Mouse (Mus musculus) liver (tissue): ENCODE measurements around the gene Clybl.
A peak's percentile ranks its signal among the peaks of the same experiment; 100 is the strongest.

ENCODE experiments used
- DNase-seq: peaks from one replicate; pipeline ENCODE4 v3.0.0-alpha.2; 2020; ENCODE audit warnings: mixed read lengths

The Clybl gene

DNA sequence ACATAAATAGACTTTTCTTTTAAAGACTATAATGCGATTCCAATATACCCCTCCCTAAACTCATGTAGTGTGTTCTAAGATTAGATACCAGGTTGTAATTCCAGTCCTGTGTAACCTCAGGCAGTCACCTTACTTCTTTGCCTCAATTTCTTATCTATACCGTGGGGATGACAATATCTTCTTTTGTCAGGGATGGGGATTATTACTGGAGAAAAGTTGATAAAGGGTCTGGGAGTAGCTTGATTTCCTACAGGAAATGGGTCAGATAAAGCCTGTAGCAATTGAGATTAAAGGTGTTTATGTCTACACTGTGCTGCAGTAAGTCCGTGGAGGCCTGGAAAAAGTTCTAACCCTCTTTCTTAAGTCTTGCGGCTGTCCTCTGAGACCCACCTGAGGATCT lies 131.8 kb downstream of the Clybl start:
- no peak for DNase-seq

GRCm38 (mm10) chr14:122315743-122316142 lies 134.2 kb downstream of the Clybl start:
- no peak for DNase-seq

- DNase-seq, result peak; percentile 31
These were observed 140.6 kb downstream of the Clybl start for GRCm38 (mm10) chr14:122322136-122322535.

GRCm38 (mm10) chr14:122323838-122324458 lies 142.4 kb downstream of the Clybl start:
- DNase-seq, result no peak

GRCm38 (mm10) chr14:122330136-122330535 lies 148.6 kb downstream of the Clybl start:
- DNase-seq, result no peak

DNA sequence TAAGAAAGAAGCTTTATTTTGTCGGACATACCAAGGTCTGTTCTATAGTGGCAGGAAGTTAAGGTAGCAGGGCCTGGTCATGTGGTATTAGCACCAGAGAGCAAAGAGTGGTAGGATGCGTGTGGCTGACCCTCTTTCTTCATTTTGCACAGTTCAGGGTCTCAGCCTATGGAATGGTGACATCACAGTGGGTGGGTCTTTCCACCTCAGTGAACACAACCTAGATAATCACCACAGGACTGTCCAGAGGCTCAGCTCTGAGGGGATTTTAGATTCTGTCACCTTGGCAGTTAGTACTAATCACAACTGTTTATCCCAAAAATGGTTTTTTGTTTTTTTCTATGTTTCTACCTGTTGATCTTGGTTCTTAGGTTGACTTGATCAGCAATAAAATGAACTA lies 149.2 kb downstream of the Clybl start:
- no peak for DNase-seq

GRCm38 (mm10) chr14:122331635-122332460 lies 150.3 kb downstream of the Clybl start:
- no peak for DNase-seq

- DNase-seq, result no peak
These were observed 155.5 kb downstream of the Clybl start for GRCm38 (mm10) chr14:122336957-122337356.

GRCm38 (mm10) chr14:122338784-122339183 lies 157.3 kb downstream of the Clybl start:
- DNase-seq, result no peak

DNA sequence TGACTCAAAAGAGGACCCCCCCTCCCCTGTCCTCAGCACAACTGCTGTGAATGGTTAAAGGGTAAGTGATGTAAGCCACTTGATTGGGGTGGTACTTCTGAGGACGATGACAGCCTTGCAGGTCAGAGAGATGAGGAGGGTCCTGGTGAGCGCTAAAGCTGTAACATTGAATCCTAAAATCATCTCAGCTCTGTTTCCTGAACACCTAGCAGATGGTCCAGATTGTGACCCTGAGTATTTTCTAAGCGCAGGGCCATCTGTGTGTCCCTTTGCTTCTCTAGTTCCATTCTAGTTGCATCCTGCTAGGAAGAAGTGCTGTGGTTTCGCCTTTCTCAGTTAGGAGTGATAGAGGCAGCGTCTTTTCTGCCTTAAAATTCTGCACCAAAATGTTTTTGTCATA lies 158.6 kb downstream of the Clybl start:
- no peak for DNase-seq

DNA sequence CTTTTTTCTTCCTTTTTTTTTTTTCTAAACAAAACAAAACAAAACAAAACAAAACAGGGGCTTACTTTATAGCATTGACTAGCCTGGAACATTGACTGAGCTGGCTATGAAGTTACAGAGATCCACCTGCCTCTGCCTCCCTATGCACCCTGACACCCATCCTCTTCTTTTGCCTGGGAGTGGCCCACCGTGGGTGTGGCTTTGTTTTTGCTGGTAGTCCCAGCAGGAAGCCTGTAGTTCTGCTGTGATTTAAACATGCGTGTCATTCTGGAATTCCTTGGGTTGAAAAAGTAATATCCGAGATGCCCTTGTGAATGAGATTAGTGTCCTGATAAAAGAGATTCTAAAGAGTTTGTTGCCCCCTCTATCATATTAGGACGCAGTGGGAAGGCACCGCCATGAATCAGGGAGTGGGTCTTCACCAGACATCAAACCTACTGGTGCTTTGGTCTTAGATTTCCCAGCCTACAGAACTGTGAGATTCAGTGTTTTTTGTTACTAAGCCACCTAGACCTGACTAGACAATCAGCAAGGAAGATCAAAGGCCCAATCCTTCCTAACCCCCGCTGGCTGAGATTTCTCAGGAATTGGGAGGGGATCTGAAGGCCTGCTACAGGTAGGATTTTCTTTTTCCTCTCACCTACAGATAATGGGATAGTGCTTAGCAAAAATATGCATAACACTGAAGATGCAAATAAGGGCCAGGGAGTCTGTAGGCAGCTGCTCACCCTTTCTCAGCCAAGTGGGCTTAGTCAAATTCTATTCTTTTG lies 160.3 kb downstream of the Clybl start:
- DNase-seq, result no peak

- no peak for DNase-seq
These were observed 163.0 kb downstream of the Clybl start for GRCm38 (mm10) chr14:122344272-122345224.

- DNase-seq, result no peak
These were observed 166.6 kb downstream of the Clybl start for GRCm38 (mm10) chr14:122348069-122348468.

DNA sequence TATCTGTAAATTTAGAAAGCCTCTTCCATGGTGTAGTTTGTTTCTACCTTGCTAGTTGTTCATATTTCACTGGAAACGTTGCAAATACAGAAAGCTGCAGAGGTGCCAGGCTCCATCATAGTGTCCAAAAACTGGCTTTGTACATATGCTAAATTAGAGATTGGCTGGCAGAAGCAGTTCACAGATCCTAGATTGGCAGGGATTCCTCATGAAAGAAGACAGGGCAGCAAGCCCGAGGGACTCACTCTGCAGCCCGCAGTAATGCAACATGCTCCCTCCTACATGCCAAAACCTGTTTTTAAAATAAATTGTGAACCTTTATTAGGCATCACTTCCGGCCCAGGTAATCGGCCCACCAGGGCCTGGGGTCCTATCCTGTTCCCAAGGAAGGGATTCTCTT lies 167.8 kb downstream of the Clybl start:
- no peak for DNase-seq

DNA sequence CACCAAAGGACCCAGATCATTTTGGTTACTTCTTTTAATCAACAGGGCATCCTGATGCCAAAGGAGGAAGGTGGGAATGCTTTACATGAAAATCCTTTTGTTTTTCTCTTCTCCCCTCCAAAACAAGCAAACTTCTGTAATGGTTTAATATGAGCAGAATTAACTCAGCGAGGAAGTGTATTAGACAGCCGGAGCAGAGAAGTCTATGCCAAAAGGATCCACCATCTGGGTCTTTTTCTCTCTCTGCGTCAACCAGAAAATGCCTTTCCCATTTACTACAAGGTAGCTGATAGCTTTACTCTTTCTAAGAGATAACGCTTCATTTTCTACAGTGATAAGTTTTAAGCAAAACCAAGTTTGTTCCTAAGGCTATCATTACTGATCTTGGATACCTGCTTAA lies 168.3 kb downstream of the Clybl start:
- DNase-seq, result no peak

- no peak for DNase-seq
These were observed 169.3 kb downstream of the Clybl start for GRCm38 (mm10) chr14:122350766-122351165.

DNA sequence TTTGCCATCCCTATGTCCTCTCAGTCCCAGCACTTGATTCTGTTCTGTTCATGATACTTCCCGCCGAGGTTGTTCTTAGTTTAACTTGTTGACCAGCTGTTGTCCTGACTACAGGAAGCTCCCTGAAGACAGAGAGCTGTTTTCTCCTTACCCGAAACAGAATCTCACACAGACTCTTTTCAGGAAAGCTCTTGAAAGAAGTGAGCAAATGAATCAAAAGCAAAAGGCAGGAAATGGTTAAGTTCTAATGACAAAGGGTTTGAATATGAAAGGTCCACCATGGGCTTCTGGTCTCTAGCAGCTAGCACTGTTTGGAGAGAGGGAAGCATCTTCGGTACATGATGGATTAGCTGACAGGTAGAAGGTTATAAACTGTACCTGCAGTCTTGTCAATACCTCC lies 175.8 kb downstream of the Clybl start:
- DNase-seq, result no peak

GRCm38 (mm10) chr14:122358592-122358991 lies 177.1 kb downstream of the Clybl start:
- no peak for DNase-seq

GRCm38 (mm10) chr14:122359136-122359905 lies 177.8 kb downstream of the Clybl start:
- DNase-seq, result no peak

- DNase-seq, result no peak
These were observed 180.3 kb downstream of the Clybl start for GRCm38 (mm10) chr14:122361807-122362206.

DNA sequence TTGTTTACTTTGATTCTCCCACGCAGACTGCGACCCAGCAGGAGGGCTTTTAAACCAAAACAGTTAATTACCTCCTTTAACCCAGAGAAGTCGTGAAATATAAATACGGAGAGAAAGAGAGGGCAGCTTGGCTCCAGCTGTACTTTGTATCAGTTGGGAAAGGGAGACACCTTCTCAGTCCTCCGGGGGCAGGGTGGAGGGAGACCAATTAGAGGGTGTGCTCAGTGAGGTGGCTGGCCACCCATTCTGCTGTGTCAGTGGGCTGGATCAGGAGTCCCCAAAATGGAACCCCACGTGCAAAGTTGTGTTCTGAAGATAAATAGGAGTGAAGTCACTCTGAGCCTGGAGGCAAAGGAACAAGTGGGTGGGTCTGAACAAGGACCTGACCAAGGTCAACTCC lies 181.7 kb downstream of the Clybl start:
- DNase-seq, result no peak

DNA sequence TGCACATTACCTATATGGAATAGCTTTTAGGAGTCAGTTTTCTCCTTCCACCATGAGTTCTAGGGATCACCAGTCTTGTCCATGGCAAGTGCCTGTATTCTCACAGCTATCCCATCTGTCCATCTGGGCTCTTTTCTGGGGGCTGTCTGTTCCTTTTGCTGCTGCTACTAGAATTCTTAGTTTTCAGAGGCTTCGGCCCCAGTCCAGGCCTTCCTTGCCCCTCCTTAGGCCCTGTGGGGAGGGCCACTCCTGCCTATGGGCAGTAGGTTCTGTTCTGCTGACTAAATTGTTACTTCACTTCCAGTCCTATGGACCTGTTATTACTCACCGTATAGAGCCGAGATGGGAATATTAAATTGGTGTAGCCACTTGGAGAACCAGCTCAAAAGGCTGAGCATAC lies 182.5 kb downstream of the Clybl start:
- no peak for DNase-seq
